In the genomic region with DNA sequence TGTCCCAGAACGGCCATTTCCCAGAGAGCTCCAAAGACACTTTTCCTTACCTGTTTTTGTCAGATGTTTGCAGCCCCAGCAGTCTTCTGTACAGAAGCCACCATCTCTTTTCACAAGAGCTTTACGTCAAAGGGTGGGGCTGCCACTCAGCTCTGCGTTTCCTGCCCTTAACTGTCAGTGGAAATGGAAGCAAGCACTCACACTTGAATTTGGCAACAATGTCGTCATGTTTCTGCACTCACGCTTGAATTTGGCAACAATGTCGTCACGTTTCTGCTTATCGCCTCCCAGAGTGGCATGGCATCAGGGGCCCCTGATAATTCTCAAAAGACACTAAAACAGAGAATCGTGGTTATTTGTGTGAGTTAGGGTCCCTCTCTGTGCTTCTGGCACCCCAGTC, we compare ENCODE assay signal across 15 mouse cellular contexts.
A peak's percentile ranks its signal among the peaks of the same experiment; 100 is the strongest.
DNase-seq lines count a peak whose midpoint lies in the region; ATAC-seq and TF ChIP-seq lines count a peak whose summit lies in the region.
"Had no signal": no experiment of that assay in that cellular context is flagged by ENCODE, and none has a peak within 500 bp of the region (broad histone marks: within the 10 kb centered on the region; RNA-seq: fewer than 3 reads in every experiment).

No protein-coding gene starts in this region.

- no peak overlapping the region for H3K9ac ChIP-seq in kidney, embryonic 14.5 days (ENCODE audit: low read depth, low read length)
- H3K9ac ChIP-seq: forebrain, embryonic 15.5 days; hindbrain, embryonic 14.5 days; lung, embryonic 14.5 days had no signal

- no peak overlapping the region for H3K4me2 ChIP-seq in kidney, embryonic 14.5 days (replicated peaks; ENCODE audit: low read depth, low read length)
- H3K4me2 ChIP-seq: forebrain, embryonic 15.5 days; hindbrain, embryonic 14.5 days; lung, embryonic 14.5 days had no signal

- 20% methylated on average over 9 of the region's 9 CpGs for WGBS in bone marrow, adult 2 months
- WGBS in kidney, embryonic 14.5 days = 88% methylated on average over 9 of the region's 9 CpGs

- H3K27me3 ChIP-seq in kidney, embryonic 14.5 days (ENCODE audit: control insufficient read depth, insufficient read depth, low read length) = no peaks in the 10 kb centered on the region
- H3K27me3 ChIP-seq: forebrain, embryonic 15.5 days had no signal

- no peaks in the 10 kb centered on the region for H3K9me3 ChIP-seq in kidney, embryonic 14.5 days (ENCODE audit: control insufficient read depth, low read length)
- H3K9me3 ChIP-seq: forebrain, embryonic 15.5 days; G1E had no signal

- peaks cover 4% of the 10 kb centered on the region; the same call in 1 of the 2 replicates for H3K4me1 ChIP-seq in bone marrow, adult 2 months (ENCODE audit: control insufficient read depth, insufficient read depth, low read length)
- peaks cover 29% of the 10 kb centered on the region for H3K4me1 ChIP-seq in kidney, embryonic 14.5 days (ENCODE audit: control insufficient read depth, insufficient read depth, low read length)

- TF ChIP-seq CTCF in bone marrow, adult 2 months (IDR thresholded peaks at IDR 0.05; ENCODE audit: control insufficient read depth, insufficient read depth, low read length) = no peak
- no peak for TF ChIP-seq CTCF in left cerebral cortex, adult 2 months (IDR thresholded peaks at IDR 0.05)

- intact Hi-C loops in left cerebral cortex, adult 2 months (cut with DNase I) = no loop called here

- TF ChIP-seq POLR2A in bone marrow, adult 2 months (IDR thresholded peaks at IDR 0.05; ENCODE audit: borderline replicate concordance, control insufficient read depth, low read depth, low read length) = no peak

- peak; percentile 87 for ATAC-seq in CD4-positive, CD25-positive, alpha-beta regulatory T cell, adult 4 months
- peak; percentile 82 for ATAC-seq in neutrophil, adult 5-6 weeks (ENCODE audit: extremely low read depth, insufficient number of reproducible peaks, low FRiP score, poor library complexity, severe bottlenecking)
- ATAC-seq in kidney, embryonic 14.5 days (ENCODE audit: low FRiP score, low TSS enrichment) = no peak
- ATAC-seq: forebrain, embryonic 15.5 days had no signal

- DNase-seq in liver = peak; percentile 55
- no peak for DNase-seq in left cerebral cortex, adult 2 months (ENCODE audit: extremely low spot score in 1 of 2, low spot score in 2 of 2)
- no peak for DNase-seq in cerebellum, postnatal 14 days
- DNase-seq: adrenal gland, adult 2 months; cerebellum, adult 11-12 months; heart, adult 18-20 months; lung, embryonic 14.5 days had no signal

- H3K4me3 ChIP-seq in bone marrow, adult 2 months (replicated peaks; ENCODE audit: control insufficient read depth, low read depth, low read length) = no peak overlapping the region
- H3K4me3 ChIP-seq in left cerebral cortex, adult 2 months = no peak overlapping the region
- H3K4me3 ChIP-seq in kidney, embryonic 14.5 days (ENCODE audit: low read length) = no peak overlapping the region
- H3K4me3 ChIP-seq: forebrain, embryonic 15.5 days had no signal

- H3K36me3 ChIP-seq in kidney, embryonic 14.5 days (ENCODE audit: control insufficient read depth, insufficient read depth, low read length) = no peaks in the 10 kb centered on the region
- H3K36me3 ChIP-seq: forebrain, embryonic 15.5 days had no signal

- H3K27ac ChIP-seq in bone marrow, adult 2 months (ENCODE audit: control insufficient read depth, insufficient read depth, low read depth, low read length, poor library complexity) = peak overlapping the region; percentile 46
- no peak overlapping the region for H3K27ac ChIP-seq in left cerebral cortex, adult 2 months
- H3K27ac ChIP-seq in kidney, embryonic 14.5 days (ENCODE audit: low read depth, low read length) = no peak overlapping the region
- H3K27ac ChIP-seq: forebrain, embryonic 15.5 days; hindbrain, embryonic 14.5 days; kidney, postnatal 0 days had no signal
